Mouse (Mus musculus) stomach, embryonic 14.5 days (tissue): ENCODE data around the gene Helt. TPM values are rescaled to one million over a fixed set of nuclear protein-coding genes. Genes with fewer than 3 reads are reported as not detected.

Experiments used
- polyA plus RNA-seq: library from polyadenylated mRNA; unstranded; fragments of >200 nt; fragmentation: Nextera tagmentation; extraction: Ambion mirVana; gene quantifications from 2 replicates; pipeline ENCODE4 v1.2.1, GENCODE M21; 2014

The Helt gene
- polyA plus RNA-seq, 1 experiment from 2014 or later = not detected

Other genes starting within 250 kb of the Helt start
- gene Cfap97, start 142.9 kb downstream of the Helt start, polyA plus RNA-seq = 24.0 and 25.2 TPM in 2 replicates
- gene Snx25, start 142.5 kb downstream of the Helt start, polyA plus RNA-seq = 8.8 and 9.0 TPM in 2 replicates
- 480 and 481 TPM in 2 replicates for gene Slc25a4, start 83.4 kb downstream of the Helt start, polyA plus RNA-seq
- gene Acsl1, start 176.4 kb upstream of the Helt start, polyA plus RNA-seq = 17.8 and 18.8 TPM in 2 replicates